In genomic region chr11:6658271-6658670, GRCm38 (mm10) we compare ENCODE assay signal across 8 mouse cellular contexts. TPM values are rescaled to one million over a fixed set of nuclear protein-coding genes. Genes with fewer than 3 reads are reported as not detected.
A peak's percentile ranks its signal among the peaks of the same experiment; 100 is the strongest.
DNase-seq lines count a peak whose midpoint lies in the region; ATAC-seq and TF ChIP-seq lines count a peak whose summit lies in the region.

Gene Ramp3 (plus strand): TSS chr11:6658521.

- WGBS in spleen, adult 2 months = under 1% methylated on average over 18 of the region's 18 CpGs
- WGBS in forebrain, postnatal 0 days = 3% methylated on average over 17 of the region's 18 CpGs
- 0% methylated on average over 18 of the region's 18 CpGs for WGBS in kidney, postnatal 0 days

- peak within 1 kb of the TSS; percentile 38; the same call in 1 of the 2 replicates for H3K4me3 ChIP-seq in spleen, adult 2 months (ENCODE audit: extremely low read depth, insufficient read depth, insufficient read length)
- H3K4me3 ChIP-seq in forebrain, postnatal 0 days (ENCODE audit: low read depth, low read length) = peak within 1 kb of the TSS; percentile 39
- H3K4me3 ChIP-seq in kidney, postnatal 0 days (replicated peaks; ENCODE audit: low read depth, low read length) = peak within 1 kb of the TSS; percentile 39

- no peak within 1 kb of the TSS for H3K27ac ChIP-seq in spleen, adult 2 months (ENCODE audit: insufficient read depth, low read length)
- H3K27ac ChIP-seq in forebrain, postnatal 0 days (ENCODE audit: low read depth, low read length) = no peak within 1 kb of the TSS
- no peak within 1 kb of the TSS for H3K27ac ChIP-seq in kidney, postnatal 0 days

- H3K4me2 ChIP-seq in forebrain, postnatal 0 days (ENCODE audit: low read depth) = peak within 1 kb of the TSS; percentile 81
- H3K4me2 ChIP-seq in kidney, postnatal 0 days (ENCODE audit: low read length) = peak within 1 kb of the TSS; percentile 76

- H3K9ac ChIP-seq in forebrain, postnatal 0 days = peak within 1 kb of the TSS; percentile 57
- H3K9ac ChIP-seq in kidney, postnatal 0 days (ENCODE audit: low read depth, low read length) = peak within 1 kb of the TSS; percentile 44

- no peaks in the 10 kb centered on the region for H3K27me3 ChIP-seq in spleen, adult 2 months (ENCODE audit: control insufficient read depth, insufficient read depth, low read length)
- no peaks in the 10 kb centered on the region; the same call in 1 of the 2 replicates for H3K27me3 ChIP-seq in forebrain, postnatal 0 days (ENCODE audit: insufficient read depth, low read length)
- no peaks in the 10 kb centered on the region for H3K27me3 ChIP-seq in kidney, postnatal 0 days (ENCODE audit: insufficient read depth, low read length)

- TF ChIP-seq POLR2A in spleen, adult 2 months (IDR thresholded peaks at IDR 0.05; ENCODE audit: low read depth, low read length) = no peak

- peak; percentile 74 for ATAC-seq in forebrain, postnatal 0 days
- ATAC-seq in kidney, postnatal 0 days (replicated peaks; ENCODE audit: low FRiP score, low read depth) = peak; percentile 55; the same call in 1 of the 2 replicates
- peak; percentile 63 for ATAC-seq in megakaryocyte progenitor cell, adult 5-6 weeks (replicated peaks; ENCODE audit: poor library complexity)

- no peak for TF ChIP-seq CTCF in spleen, adult 2 months (IDR thresholded peaks at IDR 0.05; ENCODE audit: extremely low read depth, insufficient read depth, insufficient read length, insufficient replicate concordance)
- TF ChIP-seq CTCF in forebrain, postnatal 0 days (IDR thresholded peaks at IDR 0.05; ENCODE audit: low read depth) = 0 out of 2 replicates have a peak, but pooled peaks have one; percentile 18
- TF ChIP-seq CTCF in kidney, postnatal 0 days (IDR thresholded peaks at IDR 0.05; ENCODE audit: low read depth) = no peak

- H3K9me3 ChIP-seq in forebrain, postnatal 0 days (ENCODE audit: low read length) = no peaks in the 10 kb centered on the region
- H3K9me3 ChIP-seq in kidney, postnatal 0 days (replicated peaks; ENCODE audit: low read length) = no peaks in the 10 kb centered on the region

- no peaks in the 10 kb centered on the region for H3K36me3 ChIP-seq in spleen, adult 2 months (ENCODE audit: control insufficient read depth, insufficient read depth, low read length)
- no peaks in the 10 kb centered on the region for H3K36me3 ChIP-seq in forebrain, postnatal 0 days (ENCODE audit: insufficient read depth)
- H3K36me3 ChIP-seq in kidney, postnatal 0 days (ENCODE audit: insufficient read depth, low read length) = no peaks in the 10 kb centered on the region

- peak in 1 of 2 experiments; percentile 13 for DNase-seq in spleen, adult 2 months (ENCODE audit: low read depth in 1 of 2, low spot score in 2 of 2)
- DNase-seq in spleen, adult 12 weeks (ENCODE audit: low spot score) = no peak
- DNase-seq in cerebellum, adult 11-12 months = peak; percentile 59
- peak; percentile 73 for DNase-seq in forebrain, postnatal 0 days
- peak; percentile 82 for DNase-seq in kidney, postnatal 0 days (ENCODE audit: low spot score)
- peak; percentile 18 to 63 for DNase-seq in thymus, postnatal 10 days (ENCODE audit: low spot score in 2 of 2)
- DNase-seq in natural killer cell, adult 2 months (ENCODE audit: low spot score in 2 of 2) = no peak

- no peaks in the 10 kb centered on the region for H3K4me1 ChIP-seq in spleen, adult 2 months (ENCODE audit: control insufficient read depth, insufficient read depth, insufficient read length)
- no peaks in the 10 kb centered on the region for H3K4me1 ChIP-seq in forebrain, postnatal 0 days (ENCODE audit: insufficient read depth)
- H3K4me1 ChIP-seq in kidney, postnatal 0 days (replicated peaks; ENCODE audit: insufficient read depth, low read length) = 0 out of 2 replicates have a peak, but pooled peaks cover 5% of the 10 kb centered on the region

RNA-seq across cellular contexts. Expression of gene Ramp3, which starts in this region (rescaled TPM):
- 2.4 and 13.7 TPM in 2 replicates for polyA plus RNA-seq in spleen, adult 2 months (2012; rRNA removed)
- total RNA-seq in forebrain, postnatal 0 days (2014; rRNA removed) = 12.9 and 21.1 TPM in 2 replicates
- 17.6 and 20.0 TPM in 2 replicates for polyA plus RNA-seq in forebrain, postnatal 0 days (2015; fragmentation: Nextera tagmentation; extraction: Ambion mirVana)
- 25.0 and 26.5 TPM in 2 replicates for polyA plus RNA-seq in kidney, postnatal 0 days (2015; fragmentation: Nextera tagmentation; extraction: Ambion mirVana)
- total RNA-seq in megakaryocyte progenitor cell, adult 5-6 weeks (2015) = not detected in 2 replicates
- total RNA-seq in megakaryocyte progenitor cell, adult 5-6 weeks (2017) = not detected in 2 replicates

Comparison
In these comparisons a context has a peak if more than half of its experiments do, and no peak if none do; other contexts are left out.
1. RNA of gene Ramp3 (total RNA-seq): 12.9 to 21.1 TPM in forebrain, postnatal 0 days; not detected in megakaryocyte progenitor cell, adult 5-6 weeks; every median in the first group is over 10 times any median in the second.
2. Peak in ATAC-seq in megakaryocyte progenitor cell, adult 5-6 weeks; RNA of the gene not detected or under 1 TPM.
3. DNase-seq: peak in cerebellum, adult 11-12 months (single experiment), forebrain, postnatal 0 days (single experiment), kidney, postnatal 0 days (single experiment) and thymus, postnatal 10 days (2 of 2); none in spleen, adult 12 weeks (single experiment) and natural killer cell, adult 2 months (0 of 2).
4. Peak in every context shown above with its lines, with median percentiles within 50 percentile points of each other: H3K4me3 ChIP-seq and ATAC-seq.